Mouse (Mus musculus) testis, adult 2 months (tissue): ENCODE results near the gene Mdfi.

ENCODE experiments used
- CTCF ChIP-seq: fragments of 200-500 bp; IDR thresholded peaks from 2 replicates; pipeline ENCODE4 v1.5.1; 2012; ENCODE audit warnings: low read depth, mild to moderate bottlenecking, inconsistent platforms, low read length, moderate library complexity; ENCODE audit not compliant: control insufficient read depth, insufficient read depth, insufficient replicate concordance
- POLR2A ChIP-seq: fragments of 200-500 bp; IDR thresholded peaks from 2 replicates; pipeline ENCODE4 v1.6.1; 2012; ENCODE audit warnings: low read depth, mild to moderate bottlenecking, inconsistent platforms, low read length, moderate library complexity; ENCODE audit not compliant: control insufficient read depth

DNA sequence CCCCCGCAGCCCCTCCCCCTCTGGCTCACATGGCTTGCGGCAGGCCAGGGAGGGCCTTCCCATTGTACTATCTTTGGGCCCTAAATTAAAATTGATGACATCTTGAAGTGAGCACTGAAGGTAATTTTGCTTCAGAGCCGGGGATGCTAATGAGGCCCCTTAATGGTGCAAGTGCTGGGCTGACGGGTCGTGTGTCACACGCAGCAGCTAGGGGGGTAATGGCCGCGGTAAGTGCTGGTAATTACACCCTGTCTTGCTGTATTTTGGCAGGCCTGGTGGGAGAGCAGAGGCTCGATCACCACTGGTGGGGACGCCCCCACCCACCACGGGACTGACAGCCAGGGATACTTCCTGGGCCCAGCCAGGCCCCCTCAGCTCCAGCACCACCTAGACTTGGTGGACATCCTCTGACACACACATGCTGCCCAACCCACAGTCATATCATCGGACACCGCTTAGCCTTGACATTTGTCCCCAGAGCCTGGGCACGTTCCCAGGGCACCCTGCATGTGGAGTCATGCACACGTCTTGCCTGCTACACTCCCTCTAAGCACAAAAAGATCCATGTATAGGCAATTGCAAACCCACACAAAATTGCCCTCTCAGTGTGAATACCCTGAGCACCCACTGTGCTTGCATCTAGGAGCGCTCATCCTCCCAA is 38.2 kb downstream of the Mdfi start:
- TF ChIP-seq POLR2A: no peak
- no peak for TF ChIP-seq CTCF
